Mouse (Mus musculus) liver, embryonic 16.5 days (tissue): ENCODE results near the gene Lyar. TPM values are rescaled to one million over a fixed set of nuclear protein-coding genes. Genes with fewer than 3 reads are reported as not detected.

Experiments used
- ATAC-seq: fragments of 200-750 bp; cut with Nextera tagmentation; 2 replicates; pipeline ENCODE4 v1.8.0; 2017; ENCODE audit warnings: low read depth, mild to moderate bottlenecking, moderate number of reproducible peaks, moderate library complexity
- H3K27ac ChIP-seq: fragments of 300-500 bp; sonication (generic); 2 replicates; pipeline ENCODE4 v1.5.1; 2014; ENCODE audit warnings: mild to moderate bottlenecking, low read length
- H3K27me3 ChIP-seq: fragments of 300-500 bp; sonication (generic); 2 replicates; pipeline ENCODE4 v1.6.1; 2014; ENCODE audit warnings: low read depth, low read length, mixed read lengths; ENCODE audit not compliant: control insufficient read depth, insufficient read depth
- H3K36me3 ChIP-seq: fragments of 300-500 bp; sonication (generic); 2 replicates; pipeline ENCODE4 v1.6.1; 2014; ENCODE audit warnings: mild to moderate bottlenecking; ENCODE audit not compliant: control insufficient read depth, insufficient read depth
- H3K4me1 ChIP-seq: fragments of 300-500 bp; sonication (generic); 2 replicates; pipeline ENCODE4 v1.6.1; 2014; ENCODE audit warnings: low read depth, low read length, mixed read lengths; ENCODE audit not compliant: control insufficient read depth
- H3K4me2 ChIP-seq: fragments of 300-500 bp; sonication (generic); 2 replicates; pipeline ENCODE4 v1.6.1; 2014; ENCODE audit warnings: low read depth, low read length, mixed read lengths
- H3K4me3 ChIP-seq: fragments of 300-500 bp; sonication (generic); 2 replicates; pipeline ENCODE4 v1.5.1; 2014; ENCODE audit warnings: low read depth, mild to moderate bottlenecking, low read length
- H3K9ac ChIP-seq: fragments of 300-500 bp; sonication (generic); 2 replicates; pipeline ENCODE4 v1.6.1; 2014; ENCODE audit warnings: low read depth, low read length
- H3K9me3 ChIP-seq: fragments of 300-500 bp; sonication (generic); replicated peaks from 2 replicates; pipeline ENCODE4 v1.6.1; 2016; ENCODE audit warnings: low read length; ENCODE audit not compliant: control insufficient read depth
- WGBS: fragments of 180-500 bp; shearing (Covaris S2); extraction: QIAGEN DNeasy Blood & Tissue Kit; methylation state at CpG from one replicate; pipeline ENCODE4 v1.1.7; 2014; ENCODE audit not compliant: insufficient replicate concordance; 5-methylcytosine and 5-hydroxymethylcytosine counted together
- polyA plus RNA-seq: library from polyadenylated mRNA; unstranded; fragments of >200 nt; fragmentation: Nextera tagmentation; extraction: Ambion mirVana; gene quantifications from 2 replicates; pipeline ENCODE4 v1.2.1, GENCODE M21; 2015

Gene Lyar
- polyA plus RNA-seq, 1 experiment from 2014 or later, result 35.2 TPM

- H3K4me1 ChIP-seq, result no peaks in the 10 kb centered on the region
- H3K36me3 ChIP-seq, result no peaks in the 10 kb centered on the region; the same call in 1 of the 2 replicates
- no peaks in the 10 kb centered on the region for H3K27me3 ChIP-seq
- no peak overlapping the region for H3K9ac ChIP-seq
- no peak overlapping the region for H3K27ac ChIP-seq
- no peak overlapping the region for H3K4me3 ChIP-seq
- 30% methylated on average over 7 of the region's 7 CpGs for WGBS
- no peak overlapping the region for H3K4me2 ChIP-seq
- ATAC-seq, result no peak
- H3K9me3 ChIP-seq, result no peaks in the 10 kb centered on the region
Observed at GRCm38 (mm10) chr5:38197482-38197823, 22.8 kb upstream of the Lyar start.

- H3K27ac ChIP-seq, result no peak overlapping the region
- no peak overlapping the region for H3K4me2 ChIP-seq
- no peaks in the 10 kb centered on the region for H3K4me1 ChIP-seq
- WGBS, result 71% methylated on average over 2 of the region's 2 CpGs
- no peak overlapping the region for H3K9ac ChIP-seq
- H3K36me3 ChIP-seq, result no peaks in the 10 kb centered on the region; the same call in 1 of the 2 replicates
- no peak for ATAC-seq
- H3K27me3 ChIP-seq, result no peaks in the 10 kb centered on the region
- H3K9me3 ChIP-seq, result no peaks in the 10 kb centered on the region
- H3K4me3 ChIP-seq, result no peak overlapping the region
Observed at GRCm38 (mm10) chr5:38199686-38200085, 20.6 kb upstream of the Lyar start.

DNA sequence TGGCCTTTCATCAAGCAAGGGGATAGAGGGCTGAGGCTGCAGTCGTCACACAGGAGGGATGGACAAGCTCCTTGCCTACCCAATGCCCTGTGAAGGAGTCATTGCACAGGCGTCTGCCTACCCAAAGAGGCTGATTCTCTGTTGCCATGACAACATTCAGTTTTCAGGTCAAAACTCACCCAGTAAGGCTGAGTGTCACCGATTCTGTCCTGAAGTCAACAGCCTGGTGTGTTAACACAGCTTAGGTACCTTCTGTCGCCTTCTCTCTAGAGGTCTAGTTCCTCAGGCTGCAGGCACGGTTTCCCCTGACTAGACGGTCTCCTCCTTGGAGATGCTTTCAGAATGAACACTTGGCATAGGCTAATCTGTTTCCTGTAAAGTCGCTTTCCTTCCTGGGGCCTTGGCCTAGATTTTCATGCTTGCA, 15.0 kb upstream of the Lyar start:
- H3K4me1 ChIP-seq, result no peaks in the 10 kb centered on the region; the same call in 1 of the 2 replicates
- no peak for ATAC-seq
- H3K9ac ChIP-seq, result no peak overlapping the region
- H3K4me3 ChIP-seq, result no peak overlapping the region
- no peaks in the 10 kb centered on the region; the same call in 1 of the 2 replicates for H3K36me3 ChIP-seq
- H3K9me3 ChIP-seq, result no peaks in the 10 kb centered on the region
- H3K27ac ChIP-seq, result no peak overlapping the region
- H3K4me2 ChIP-seq, result no peak overlapping the region
- no peaks in the 10 kb centered on the region for H3K27me3 ChIP-seq
- WGBS, result 62% methylated on average over 7 of the region's 7 CpGs

GRCm38 (mm10) chr5:38208985-38209384, 11.3 kb upstream of the Lyar start:
- no peaks in the 10 kb centered on the region for H3K27me3 ChIP-seq
- no peaks in the 10 kb centered on the region; the same call in 1 of the 2 replicates for H3K4me1 ChIP-seq
- no peak overlapping the region for H3K4me2 ChIP-seq
- no peak overlapping the region for H3K9ac ChIP-seq
- peaks cover 5% of the 10 kb centered on the region; the same call in 1 of the 2 replicates for H3K36me3 ChIP-seq
- ATAC-seq, result no peak
- H3K9me3 ChIP-seq, result no peaks in the 10 kb centered on the region
- 27% methylated on average over 8 of the region's 8 CpGs for WGBS
- no peak overlapping the region for H3K27ac ChIP-seq
- no peak overlapping the region for H3K4me3 ChIP-seq

- Histone ChIP-seq H3K9ac (no peak overlapping the region), H3K4me2 (no peak overlapping the region), H3K4me1 (no peaks in the 10 kb centered on the region; the same call in 1 of the 2 replicates), H3K27me3 (no peaks in the 10 kb centered on the region), H3K9me3 (no peaks in the 10 kb centered on the region), H3K4me3 (no peak overlapping the region), H3K36me3 (peaks cover 7% of the 10 kb centered on the region; the same call in 1 of the 2 replicates), H3K27ac (no peak overlapping the region)
- 55% methylated on average over 8 of the region's 8 CpGs for WGBS
- no peak for ATAC-seq
Observed at GRCm38 (mm10) chr5:38211691-38212090, 8.6 kb upstream of the Lyar start.

GRCm38 (mm10) chr5:38213009-38213408, 7.3 kb upstream of the Lyar start:
- Histone ChIP-seq H3K4me3 (no peak overlapping the region), H3K4me1 (no peaks in the 10 kb centered on the region; the same call in 1 of the 2 replicates), H3K27ac (no peak overlapping the region), H3K9me3 (no peaks in the 10 kb centered on the region), H3K4me2 (no peak overlapping the region), H3K36me3 (peaks cover 7% of the 10 kb centered on the region; the same call in 1 of the 2 replicates), H3K27me3 (no peaks in the 10 kb centered on the region), H3K9ac (no peak overlapping the region)
- whole genome bisulfite sequencing, result 73% methylated on average over 6 of the region's 6 CpGs
- ATAC-seq, result no peak

DNA sequence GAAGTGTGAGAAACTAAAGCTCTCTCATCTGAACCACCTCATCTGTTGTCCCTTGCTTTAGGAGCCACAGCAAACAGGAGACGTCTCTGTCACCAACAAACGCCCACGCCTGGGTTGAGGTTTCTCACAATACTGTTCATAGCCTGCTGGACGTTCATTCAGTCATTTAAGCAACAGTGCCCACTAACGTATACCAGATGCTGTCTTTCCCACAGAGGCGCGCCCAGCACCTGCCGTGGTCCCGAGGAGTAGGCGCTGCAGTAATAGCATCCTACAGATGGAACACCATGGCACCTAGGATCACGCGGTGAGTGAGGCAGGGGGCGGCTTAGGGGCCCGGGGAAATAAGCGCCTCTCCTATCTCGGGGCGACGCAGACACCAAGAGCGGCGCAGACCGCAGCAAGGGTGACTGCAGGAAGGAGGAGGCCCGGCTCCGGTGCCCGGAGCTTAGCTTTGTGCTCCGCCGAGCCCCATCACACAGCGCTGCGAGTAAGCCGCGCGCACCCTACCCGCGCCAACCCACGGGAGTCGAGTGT, 431 bp upstream of the Lyar start:
- H3K9me3 ChIP-seq, result no peaks in the 10 kb centered on the region
- WGBS, result under 1% methylated on average over 30 of the region's 35 CpGs
- no peaks in the 10 kb centered on the region for H3K27me3 ChIP-seq
- H3K4me3 ChIP-seq, result peak overlapping the region; percentile 76
- peak overlapping the region; percentile 43 for H3K27ac ChIP-seq
- no peak; the same call in 1 of the 2 replicates for ATAC-seq
- peaks cover 16% of the 10 kb centered on the region for H3K4me1 ChIP-seq
- H3K4me2 ChIP-seq, result peak overlapping the region; percentile 93
- peak overlapping the region; percentile 83 for H3K9ac ChIP-seq
- H3K36me3 ChIP-seq, result no peaks in the 10 kb centered on the region

GRCm38 (mm10) chr5:38235422-38235821, 15.2 kb downstream of the Lyar start:
- no peaks in the 10 kb centered on the region for H3K4me1 ChIP-seq
- H3K27me3 ChIP-seq, result no peaks in the 10 kb centered on the region
- no peak for ATAC-seq
- 66% methylated on average over 4 of the region's 4 CpGs for WGBS
- H3K27ac ChIP-seq, result no peak overlapping the region
- H3K9me3 ChIP-seq, result no peaks in the 10 kb centered on the region
- no peak overlapping the region for H3K9ac ChIP-seq
- no peak overlapping the region for H3K4me2 ChIP-seq
- peaks cover 11% of the 10 kb centered on the region for H3K36me3 ChIP-seq
- no peak overlapping the region for H3K4me3 ChIP-seq

DNA sequence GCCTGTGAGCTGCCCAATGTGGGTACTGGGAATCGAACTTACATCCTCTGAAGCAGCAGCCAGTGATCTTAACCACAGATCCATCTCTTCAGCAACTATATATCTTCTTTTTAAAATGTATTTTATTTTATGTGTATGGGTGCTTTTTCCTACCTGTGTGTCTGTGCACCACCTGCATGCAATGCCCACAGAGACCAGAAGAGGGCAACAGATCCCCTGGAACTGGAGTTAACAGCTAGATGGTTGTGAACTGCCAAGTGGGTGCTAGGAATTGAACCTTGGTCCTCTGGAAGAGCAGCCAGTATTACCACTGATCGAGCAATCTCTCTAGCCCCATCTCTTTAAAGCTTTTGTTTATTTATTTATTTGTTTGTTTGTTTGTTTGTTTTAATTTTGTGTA, 16.4 kb downstream of the Lyar start:
- WGBS, result 58% methylated on average over 2 of the region's 2 CpGs
- ATAC-seq, result no peak
- peaks cover 11% of the 10 kb centered on the region for H3K36me3 ChIP-seq

More for the DNA sequence above, 16.4 kb downstream of the Lyar start:
- Histone ChIP-seq H3K4me3 (no peak overlapping the region), H3K4me2 (no peak overlapping the region), H3K4me1 (no peaks in the 10 kb centered on the region), H3K9ac (no peak overlapping the region), H3K27ac (no peak overlapping the region), H3K27me3 (no peaks in the 10 kb centered on the region), H3K9me3 (no peaks in the 10 kb centered on the region)
